10 mouse cellular contexts compared by ENCODE assay signal in the genomic region with DNA sequence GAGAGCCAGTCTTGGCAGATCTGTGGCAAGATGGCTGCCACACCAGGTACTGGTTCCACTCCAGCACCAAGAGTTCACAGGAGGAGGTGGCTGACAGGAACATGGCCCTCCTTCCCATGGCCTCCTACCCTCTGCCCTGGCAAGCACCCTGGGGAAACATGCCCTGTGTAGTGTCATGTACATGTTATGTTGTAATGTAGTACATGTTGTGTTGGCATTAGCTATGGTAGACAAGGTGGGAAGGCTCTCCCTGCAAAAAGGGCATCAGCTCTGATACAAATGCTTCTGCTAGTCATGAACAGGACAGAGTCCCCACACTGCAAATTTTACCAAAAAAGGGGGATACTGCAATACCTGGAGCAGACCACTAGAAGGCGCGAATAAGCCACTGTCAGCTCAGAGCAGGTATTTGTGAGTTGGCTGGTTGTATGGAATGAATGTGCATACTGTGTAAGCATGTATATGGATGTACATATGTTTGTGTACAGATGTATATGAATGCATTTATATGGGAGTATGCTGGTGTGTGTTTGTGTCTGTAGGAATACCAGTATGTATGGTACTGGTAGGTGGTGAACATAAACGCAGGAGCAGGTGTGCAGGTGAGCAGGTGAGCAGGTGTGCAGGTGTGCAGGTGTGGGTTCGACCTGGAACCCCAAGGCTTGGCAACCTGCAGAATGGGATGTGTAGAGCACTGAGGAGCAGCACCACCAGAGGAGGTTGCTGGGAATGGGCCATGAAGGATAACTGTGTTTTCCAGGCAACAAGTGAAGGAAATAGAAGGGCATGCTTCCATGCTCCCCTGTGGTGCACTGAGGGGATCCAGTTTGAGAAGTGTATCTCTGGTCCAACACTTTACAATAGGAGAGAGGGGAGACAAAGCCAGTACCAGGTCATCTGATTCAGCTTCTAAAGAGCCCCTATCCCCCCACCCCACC. TPM values are rescaled to one million over a fixed set of nuclear protein-coding genes. Genes with fewer than 3 reads are reported as not detected.
DNase-seq lines count a peak whose midpoint lies in the region; ATAC-seq and TF ChIP-seq lines count a peak whose summit lies in the region.
"Had no signal": no experiment of that assay in that cellular context is flagged by ENCODE, and none has a peak within 500 bp of the region (broad histone marks: within the 10 kb centered on the region; RNA-seq: fewer than 3 reads in every experiment).

No protein-coding gene starts in this region.

- ATAC-seq in forebrain, embryonic 11.5 days (replicated peaks; ENCODE audit: low FRiP score), result no peak
- ATAC-seq in forebrain, embryonic 15.5 days (replicated peaks), result no peak

- H3K9me3 ChIP-seq in forebrain, embryonic 11.5 days (ENCODE audit: control insufficient read depth, low read length), result no peaks in the 10 kb centered on the region
- no peaks in the 10 kb centered on the region for H3K9me3 ChIP-seq in forebrain, embryonic 15.5 days
- H3K9me3 ChIP-seq: hindbrain, embryonic 15.5 days; neural tube, embryonic 13.5 days had no signal

- WGBS in forebrain, embryonic 11.5 days, result 34% methylated on average over 4 of the region's 4 CpGs
- 38% methylated on average over 4 of the region's 4 CpGs for WGBS in forebrain, embryonic 15.5 days
- WGBS in spleen, adult 2 months, result 36% methylated on average over 4 of the region's 4 CpGs

- no peaks in the 10 kb centered on the region for H3K36me3 ChIP-seq in forebrain, embryonic 11.5 days (ENCODE audit: control insufficient read depth, insufficient read depth, low read length)
- H3K36me3 ChIP-seq in forebrain, embryonic 15.5 days, result no peaks in the 10 kb centered on the region
- H3K36me3 ChIP-seq in spleen, adult 2 months (ENCODE audit: control insufficient read depth, insufficient read depth, low read length), result no peaks in the 10 kb centered on the region
- H3K36me3 ChIP-seq: hindbrain, embryonic 15.5 days; neural tube, embryonic 13.5 days had no signal

- H3K4me2 ChIP-seq in forebrain, embryonic 11.5 days (ENCODE audit: low read depth, low read length, severe bottlenecking), result no peak overlapping the region
- H3K4me2 ChIP-seq in forebrain, embryonic 15.5 days (replicated peaks), result no peak overlapping the region
- H3K4me2 ChIP-seq: hindbrain, embryonic 15.5 days; neural tube, embryonic 13.5 days had no signal

- peaks cover 9% of the 10 kb centered on the region for H3K4me1 ChIP-seq in forebrain, embryonic 11.5 days (replicated peaks; ENCODE audit: control insufficient read depth, insufficient read depth, low read length)
- peaks cover 19% of the 10 kb centered on the region for H3K4me1 ChIP-seq in forebrain, embryonic 15.5 days
- H3K4me1 ChIP-seq in spleen, adult 2 months (ENCODE audit: control insufficient read depth, insufficient read depth, insufficient read length), result peaks cover 4% of the 10 kb centered on the region; the same call in 1 of the 2 replicates

- TF ChIP-seq POLR2A in spleen, adult 2 months (IDR thresholded peaks at IDR 0.05; ENCODE audit: low read depth, low read length), result no peak

- H3K9ac ChIP-seq in forebrain, embryonic 11.5 days (ENCODE audit: low read length), result no peak overlapping the region
- H3K9ac ChIP-seq in forebrain, embryonic 15.5 days (replicated peaks), result no peak overlapping the region
- H3K9ac ChIP-seq: hindbrain, embryonic 15.5 days; neural tube, embryonic 13.5 days had no signal

- peak; percentile 61 for DNase-seq in forebrain, embryonic 11.5 days (ENCODE audit: low spot score)
- DNase-seq in spleen, adult 2 months (ENCODE audit: low read depth in 1 of 2, low spot score in 2 of 2), result peak; percentile 12 to 26
- no peak for DNase-seq in spleen, adult 12 weeks (ENCODE audit: low spot score)
- peak; percentile 73 for DNase-seq in embryo, embryonic 10.5 days (ENCODE audit: low spot score)
- peak; percentile 39 for DNase-seq in layer of hippocampus, adult 9-11 months
- DNase-seq in lung, postnatal 36 days, result peak; percentile 36
- DNase-seq in thymus, postnatal 4 days, result peak; percentile 54

- no peak overlapping the region for H3K4me3 ChIP-seq in forebrain, embryonic 11.5 days (ENCODE audit: low read depth, low read length)
- H3K4me3 ChIP-seq in forebrain, embryonic 15.5 days, result no peak overlapping the region
- no peak overlapping the region for H3K4me3 ChIP-seq in spleen, adult 2 months (ENCODE audit: extremely low read depth, insufficient read depth, insufficient read length)
- H3K4me3 ChIP-seq: hindbrain, embryonic 15.5 days; neural tube, embryonic 13.5 days had no signal

- no peak overlapping the region for H3K27ac ChIP-seq in forebrain, embryonic 11.5 days (ENCODE audit: low read depth, low read length)
- H3K27ac ChIP-seq in forebrain, embryonic 15.5 days (replicated peaks), result no peak overlapping the region
- no peak overlapping the region for H3K27ac ChIP-seq in spleen, adult 2 months (ENCODE audit: insufficient read depth, low read length)
- H3K27ac ChIP-seq: hindbrain, embryonic 15.5 days; neural tube, embryonic 13.5 days had no signal

- peak; percentile 44; the same call in 1 of the 2 replicates for TF ChIP-seq CTCF in spleen, adult 2 months (IDR thresholded peaks at IDR 0.05; ENCODE audit: extremely low read depth, insufficient read depth, insufficient read length, insufficient replicate concordance)

- H3K27me3 ChIP-seq in forebrain, embryonic 11.5 days (ENCODE audit: control insufficient read depth, insufficient read depth, low read length), result no peaks in the 10 kb centered on the region
- H3K27me3 ChIP-seq in forebrain, embryonic 15.5 days, result 0 out of 2 replicates have a peak, but pooled peaks cover 4% of the 10 kb centered on the region
- H3K27me3 ChIP-seq in spleen, adult 2 months (ENCODE audit: control insufficient read depth, insufficient read depth, low read length), result 0 out of 2 replicates have a peak, but pooled peaks cover 2% of the 10 kb centered on the region
- H3K27me3 ChIP-seq: hindbrain, embryonic 15.5 days; neural tube, embryonic 13.5 days had no signal

RNA-seq across cellular contexts. Expression of a gene that starts 2.9 kb away (rescaled TPM):
- 91.7 and 99.4 TPM in 2 replicates for polyA plus RNA-seq in forebrain, embryonic 11.5 days (2014; fragmentation: Nextera tagmentation; extraction: Ambion mirVana)
- 113 and 119 TPM in 2 replicates for polyA plus RNA-seq in forebrain, embryonic 15.5 days (2015; fragmentation: Nextera tagmentation; extraction: Ambion mirVana)
- 69.1 and 80.2 TPM in 2 replicates for polyA plus RNA-seq in spleen, adult 2 months (2012; rRNA removed)

RNA-seq across cellular contexts. Expression of a gene that starts 41.3 kb away (rescaled TPM):
- 55.6 and 58.3 TPM in 2 replicates for polyA plus RNA-seq in forebrain, embryonic 11.5 days (2014; fragmentation: Nextera tagmentation; extraction: Ambion mirVana)
- 69.5 and 75.9 TPM in 2 replicates for polyA plus RNA-seq in forebrain, embryonic 15.5 days (2015; fragmentation: Nextera tagmentation; extraction: Ambion mirVana)
- 5.3 and 6.5 TPM in 2 replicates for polyA plus RNA-seq in spleen, adult 2 months (2012; rRNA removed)
